Mouse (Mus musculus) adrenal gland, adult (tissue): ENCODE results near the gene Heg1.

Experiments used
- DNase-seq, 2 experiments: peaks; one replicate each; pipeline ENCODE4 v3.0.0; 2022 to 2023; ENCODE audit warnings: low spot score in 1 of 2; ENCODE audit not compliant: inconsistent age in 2 of 2

Heg1 gene

DNA sequence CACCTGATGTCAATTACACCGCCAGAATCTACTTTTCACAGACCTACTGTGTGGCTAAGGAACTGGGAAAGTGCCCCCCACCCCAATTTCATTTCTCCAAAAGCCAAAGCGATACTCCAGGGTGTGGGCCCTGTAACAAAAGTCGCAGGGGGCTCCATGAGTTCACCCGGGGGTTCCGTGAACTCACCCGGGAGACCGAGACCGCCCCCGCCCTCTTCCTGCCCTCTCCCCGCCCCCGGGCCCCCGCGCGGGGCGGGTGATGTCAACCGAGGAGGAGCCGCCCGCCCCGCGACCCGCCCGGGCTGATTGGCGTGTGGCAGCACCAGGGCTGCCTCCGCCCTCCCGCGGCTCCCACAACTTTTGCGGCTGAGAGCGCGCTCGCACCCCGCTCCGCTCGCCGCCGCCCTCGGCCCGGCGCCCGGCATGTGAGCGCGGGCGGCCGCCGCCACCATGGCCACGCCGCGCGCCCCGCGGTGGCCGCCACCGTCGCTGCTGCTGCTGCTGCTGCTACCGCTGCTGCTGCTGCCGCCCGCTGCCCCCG, at the start of gene Heg1:
Heg1 (plus strand) TSS at position 209 of the 541 bp plus-strand sequence.
- DNase-seq = peak; percentile 87 to 93

DNA sequence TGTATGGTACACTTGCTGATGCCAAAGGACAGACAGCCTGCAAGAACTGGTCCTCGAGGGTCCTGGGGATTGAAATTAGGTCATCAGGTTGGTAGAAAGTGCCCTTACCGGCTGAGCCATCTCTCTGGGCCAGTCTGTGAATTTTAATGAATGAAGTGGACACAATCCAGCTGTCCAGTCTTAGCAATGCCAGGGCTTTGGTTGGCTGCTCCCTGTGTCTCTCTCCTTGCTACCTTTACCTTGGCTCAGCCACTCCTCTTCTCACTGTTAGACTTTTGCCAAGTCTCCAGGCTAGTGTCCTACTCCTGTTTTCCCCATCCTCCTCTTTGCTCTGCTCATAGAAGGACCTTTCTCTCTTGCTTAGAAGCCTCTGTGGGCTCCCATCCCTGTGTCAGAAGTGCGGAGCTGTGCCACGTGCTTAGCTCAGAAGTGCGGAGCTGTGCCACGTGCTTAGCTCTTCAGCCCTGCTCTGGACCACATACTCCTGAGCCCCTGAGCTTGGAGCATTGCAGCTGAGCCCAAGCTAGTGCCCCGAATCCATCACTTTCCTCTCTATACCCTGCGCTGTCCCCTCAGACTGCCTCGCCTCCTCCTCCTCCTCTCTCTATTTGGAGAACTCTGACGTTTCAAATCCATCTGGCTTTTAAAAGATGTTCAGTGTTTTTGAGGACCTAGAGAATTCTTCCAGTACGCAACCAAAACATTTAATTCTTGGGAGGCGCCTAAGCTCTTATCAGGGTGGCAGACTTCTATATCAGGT, 48.2 kb upstream of the Heg1 start:
- DNase-seq = no peak

DNA sequence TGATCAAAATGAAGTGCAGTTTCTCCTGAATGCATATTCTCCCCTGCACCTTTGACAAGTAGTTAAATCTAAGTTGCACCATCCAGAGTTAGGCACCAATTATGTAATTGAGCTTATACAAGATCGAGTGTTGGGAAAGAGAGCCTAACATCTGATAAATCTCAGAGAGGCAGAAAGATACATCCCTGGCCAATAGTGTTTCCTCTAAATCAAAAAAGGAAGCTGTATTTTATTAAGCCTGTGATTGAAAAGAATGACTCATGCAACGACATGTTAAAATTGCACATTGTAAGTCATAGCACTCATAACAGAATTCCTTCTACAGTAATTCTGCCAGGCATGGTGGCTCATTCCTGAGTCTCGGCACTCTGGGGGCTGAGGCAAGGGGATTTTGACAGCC, 42.4 kb upstream of the Heg1 start:
- DNase-seq = no peak

DNA sequence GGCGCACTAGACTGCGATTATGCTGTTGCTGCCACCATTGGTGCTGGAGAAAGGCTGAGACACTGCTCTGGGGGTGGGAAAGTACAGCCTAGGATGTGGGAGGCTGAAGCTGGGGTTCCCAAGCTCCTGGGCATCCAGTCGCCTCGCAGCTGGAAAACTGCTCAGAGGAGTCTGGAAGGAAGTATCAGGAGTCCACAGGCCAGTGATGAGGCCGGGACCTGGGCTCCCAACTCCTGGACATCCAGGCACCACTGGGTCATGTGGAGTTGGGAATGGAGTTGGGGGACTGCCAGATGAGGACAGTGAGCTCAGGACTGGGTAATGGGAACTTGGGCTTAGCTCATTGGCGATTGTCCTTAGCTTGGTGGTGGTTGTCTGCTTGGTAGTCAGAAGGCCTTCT, 31.1 kb upstream of the Heg1 start:
- no peak for DNase-seq

GRCm38 (mm10) chr16:33655443-33655842, 28.7 kb upstream of the Heg1 start:
- DNase-seq = no peak

GRCm38 (mm10) chr16:33657191-33657590, 27.0 kb upstream of the Heg1 start:
- DNase-seq = no peak

DNA sequence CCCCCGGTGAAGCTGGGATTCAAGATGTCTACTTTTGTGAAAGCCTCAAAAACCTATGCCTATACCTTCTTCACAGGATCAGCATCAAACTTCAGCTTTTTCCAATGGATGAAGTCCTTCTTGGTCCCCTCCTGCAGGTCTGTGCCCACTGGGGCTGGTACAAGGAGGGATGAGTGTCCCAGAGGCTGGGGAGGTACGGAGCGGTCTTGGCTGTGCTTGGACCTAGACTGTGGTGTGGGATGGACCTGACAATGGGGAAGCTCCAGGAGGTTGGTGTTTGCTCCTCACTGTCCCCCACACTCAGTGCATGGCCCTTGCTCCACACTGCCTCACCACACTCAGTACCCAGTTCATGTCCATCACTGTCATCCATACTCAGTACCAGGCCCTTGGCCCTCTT, 26.0 kb upstream of the Heg1 start:
- DNase-seq = no peak

GRCm38 (mm10) chr16:33659521-33659920, 24.6 kb upstream of the Heg1 start:
- DNase-seq = no peak

DNA sequence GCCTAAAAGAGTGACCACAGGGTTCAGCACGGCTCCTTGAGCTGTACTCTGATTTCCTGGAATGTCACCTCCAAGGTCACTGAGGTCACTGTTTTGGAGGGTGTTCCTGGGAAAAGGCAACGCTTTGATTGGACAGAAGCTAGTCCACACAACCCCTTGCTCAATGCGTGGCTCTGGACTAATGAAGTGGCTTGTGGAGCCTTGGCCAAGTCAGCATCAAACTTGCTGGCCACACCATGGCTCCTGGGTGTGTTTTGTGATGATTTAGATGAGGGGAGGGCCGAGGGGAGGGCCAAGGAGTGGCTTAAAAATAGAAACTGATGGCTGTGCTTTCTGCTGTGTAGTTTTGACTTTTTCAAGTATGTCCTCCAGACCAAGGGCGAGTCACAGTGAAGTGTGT, 24.0 kb upstream of the Heg1 start:
- peak; percentile 65 to 94 for DNase-seq

DNA sequence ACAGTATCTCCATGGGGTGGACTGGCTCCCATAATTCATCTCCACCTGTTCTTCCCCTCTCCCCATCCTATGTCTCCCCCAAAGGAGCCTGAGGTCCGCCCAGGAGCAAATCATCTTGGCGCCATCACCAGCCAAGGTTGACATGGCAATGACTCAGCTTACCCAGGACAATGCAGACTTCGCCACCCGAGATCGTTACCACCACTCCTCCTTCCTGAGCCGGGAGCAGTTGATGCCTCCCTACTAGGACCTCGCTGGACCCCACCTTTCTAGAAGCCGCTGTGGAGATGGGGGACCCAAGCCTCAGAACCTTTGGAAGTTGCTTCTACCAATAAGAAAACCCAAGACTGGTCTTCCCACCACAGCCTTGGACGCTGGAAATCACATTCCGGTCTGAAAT, 21.3 kb upstream of the Heg1 start:
- DNase-seq = no peak

GRCm38 (mm10) chr16:33666226-33666625, 17.9 kb upstream of the Heg1 start:
- DNase-seq = no peak

- no peak for DNase-seq
Observed at GRCm38 (mm10) chr16:33666985-33667538, 17.1 kb upstream of the Heg1 start.

DNA sequence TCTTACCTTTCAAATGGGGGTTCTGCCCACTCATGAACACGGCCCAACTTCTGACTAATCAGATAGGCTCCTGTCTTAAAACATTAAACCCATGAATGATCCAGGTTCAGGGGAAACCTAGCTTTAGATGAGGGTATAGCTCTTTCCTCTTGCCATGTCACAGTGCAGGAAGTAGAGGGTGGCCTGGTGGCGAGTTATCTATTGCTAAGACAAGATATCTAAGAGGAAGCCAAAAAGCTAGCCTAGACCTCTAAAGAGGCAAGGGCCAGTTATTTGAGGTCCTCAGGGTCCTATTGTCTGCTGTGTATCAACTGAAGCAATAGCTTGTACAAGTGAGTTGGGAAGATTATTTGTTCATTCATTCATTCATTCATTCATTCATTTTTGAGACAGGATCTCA, 15.7 kb upstream of the Heg1 start:
- DNase-seq = no peak

DNA sequence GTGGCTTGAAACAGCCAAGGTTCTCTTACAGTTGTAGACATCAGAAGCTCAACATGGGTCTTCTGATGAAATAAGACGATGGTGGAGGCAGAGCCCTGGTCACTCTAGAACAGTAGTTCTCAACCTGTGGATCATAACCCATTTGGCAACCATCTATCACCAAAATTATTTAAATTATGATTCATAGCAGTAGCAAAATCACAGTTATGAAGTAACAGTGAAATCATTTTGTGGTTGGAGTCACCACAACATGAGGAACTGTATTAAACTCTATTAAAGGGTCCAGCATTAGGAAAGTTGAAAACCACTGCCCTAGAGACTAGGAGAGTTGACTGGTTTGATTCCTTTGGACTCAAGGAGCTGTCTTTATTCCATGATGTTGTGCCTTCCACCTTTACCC, 15.1 kb upstream of the Heg1 start:
- DNase-seq = no peak

- DNase-seq = peak in 1 of 2 experiments; percentile 60
Observed at GRCm38 (mm10) chr16:33670340-33670739, 13.8 kb upstream of the Heg1 start.

DNA sequence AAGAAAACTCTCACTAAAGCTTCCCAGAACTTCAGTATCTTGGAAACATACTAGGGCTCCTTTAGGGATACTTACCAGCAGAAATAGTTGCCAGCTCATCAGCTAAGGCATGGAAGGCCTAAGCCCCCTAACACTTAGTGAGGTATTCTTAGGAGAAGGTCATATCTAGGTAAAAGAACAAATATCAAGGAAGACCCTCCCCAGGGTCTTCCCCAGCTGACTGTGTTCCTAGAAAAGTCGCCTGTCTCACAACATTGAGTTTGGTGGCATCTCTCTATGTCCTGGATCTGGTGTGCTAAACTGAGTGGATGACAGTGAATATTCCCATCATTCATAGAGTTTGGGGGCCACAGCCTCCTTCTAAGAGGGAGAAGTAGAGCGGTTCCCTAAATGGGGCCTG, 13.2 kb upstream of the Heg1 start:
- DNase-seq = no peak

DNA sequence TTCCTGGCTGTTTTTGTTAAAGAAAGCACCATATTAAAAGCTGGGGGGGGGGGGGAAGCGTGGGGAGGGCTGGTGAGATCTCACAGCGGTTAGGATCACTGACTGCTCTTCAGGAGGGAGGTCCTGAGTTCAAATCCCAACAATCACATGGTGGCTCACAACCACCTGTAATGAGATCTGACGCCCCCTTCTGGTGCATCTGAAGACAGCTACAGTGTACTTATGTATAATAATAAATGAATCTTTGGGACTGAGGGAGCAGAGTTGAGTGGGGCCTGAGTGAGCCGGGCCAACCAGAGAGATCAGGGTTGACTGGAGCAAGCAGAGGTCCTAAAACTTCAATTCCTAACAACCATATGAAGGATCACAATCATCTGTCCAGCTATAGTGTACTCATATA, 12.0 kb upstream of the Heg1 start:
- no peak for DNase-seq

- no peak for DNase-seq
Observed at GRCm38 (mm10) chr16:33672643-33673042, 11.5 kb upstream of the Heg1 start.

DNA sequence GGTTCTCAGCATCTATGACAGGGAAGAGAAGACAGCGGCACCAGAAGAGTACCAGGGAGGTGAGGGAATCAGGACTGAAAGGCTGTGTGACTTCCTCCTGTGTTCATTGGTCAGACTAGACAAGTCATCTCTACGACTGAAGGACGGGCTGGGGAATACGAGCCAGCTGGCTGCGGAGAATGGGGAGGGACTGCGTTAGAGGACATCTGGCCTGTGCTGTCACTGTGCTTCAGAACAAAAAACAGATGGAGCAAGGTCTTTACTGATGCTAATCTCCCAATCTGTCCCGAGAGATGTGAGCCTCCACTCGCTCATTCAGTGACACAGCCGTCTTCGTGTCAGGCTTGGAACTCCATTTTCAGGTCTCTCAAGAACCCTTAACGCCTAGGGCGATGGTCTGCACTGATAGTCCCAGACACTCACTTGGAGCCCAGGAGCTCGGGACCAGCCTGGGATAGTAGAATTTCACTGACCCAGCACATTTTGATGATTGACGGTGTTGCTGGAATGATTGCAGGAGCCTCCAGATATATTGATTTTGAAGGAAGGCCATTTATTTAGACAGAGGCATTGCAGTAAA, 10.6 kb upstream of the Heg1 start:
- peak; percentile 56 to 86 for DNase-seq

GRCm38 (mm10) chr16:33675151-33675847, 8.9 kb upstream of the Heg1 start:
- DNase-seq = no peak

GRCm38 (mm10) chr16:33675848-33676184, 8.4 kb upstream of the Heg1 start:
- peak in 1 of 2 experiments; percentile 58 for DNase-seq
